9 mouse cellular contexts compared by ENCODE assay signal in genomic region chr2:29747852-29748251, GRCm38 (mm10). TPM values are rescaled to one million over a fixed set of nuclear protein-coding genes. Genes with fewer than 3 reads are reported as not detected.
A peak's percentile ranks its signal among the peaks of the same experiment; 100 is the strongest.
DNase-seq lines count a peak whose midpoint lies in the region; ATAC-seq and TF ChIP-seq lines count a peak whose summit lies in the region.
"Had no signal": no experiment of that assay in that cellular context is flagged by ENCODE, and none has a peak within 500 bp of the region (broad histone marks: within the 10 kb centered on the region; RNA-seq: fewer than 3 reads in every experiment).

No protein-coding gene starts in this region.

- H3K9ac ChIP-seq in forebrain, embryonic 13.5 days: no peak overlapping the region
- no peak overlapping the region for H3K9ac ChIP-seq in forebrain, embryonic 11.5 days (ENCODE audit: low read length)
- no peak overlapping the region for H3K9ac ChIP-seq in liver, postnatal 0 days (replicated peaks)
- no peak overlapping the region; the same call in 1 of the 2 replicates for H3K9ac ChIP-seq in hindbrain, embryonic 15.5 days

- no peak for ATAC-seq in forebrain, embryonic 13.5 days
- no peak for ATAC-seq in forebrain, embryonic 11.5 days (replicated peaks; ENCODE audit: low FRiP score)
- ATAC-seq in liver, postnatal 0 days: no peak
- no peak for ATAC-seq in hindbrain, embryonic 15.5 days (ENCODE audit: low FRiP score, low read depth)

- peak; percentile 49 for TF ChIP-seq CTCF in liver, postnatal 0 days (IDR thresholded peaks at IDR 0.05; ENCODE audit: low read depth)

- peaks cover 74% of the 10 kb centered on the region for H3K27me3 ChIP-seq in forebrain, embryonic 13.5 days
- peaks cover 54% of the 10 kb centered on the region for H3K27me3 ChIP-seq in forebrain, embryonic 11.5 days (ENCODE audit: control insufficient read depth, insufficient read depth, low read length)
- peaks cover 47% of the 10 kb centered on the region for H3K27me3 ChIP-seq in liver, postnatal 0 days (ENCODE audit: insufficient read depth, low read length)
- peaks cover 35% of the 10 kb centered on the region for H3K27me3 ChIP-seq in hindbrain, embryonic 15.5 days

- no peak for DNase-seq in forebrain, embryonic 11.5 days (ENCODE audit: low spot score)
- no peak for DNase-seq in liver, postnatal 0 days
- no peak for DNase-seq in liver
- peak; percentile 30 for DNase-seq in thymus, postnatal 0 days (ENCODE audit: low spot score)
- no peak for DNase-seq in spleen, adult 12 weeks (ENCODE audit: low spot score)
- DNase-seq in urinary bladder, postnatal 10 days (ENCODE audit: low spot score): no peak

- peak overlapping the region; percentile 38; the same call in 1 of the 2 replicates for H3K4me3 ChIP-seq in forebrain, embryonic 13.5 days
- no peak overlapping the region for H3K4me3 ChIP-seq in forebrain, embryonic 11.5 days (ENCODE audit: low read depth, low read length)
- no peak overlapping the region for H3K4me3 ChIP-seq in liver, postnatal 0 days (ENCODE audit: low read depth, low read length)
- 0 out of 2 replicates have a peak overlapping the region, but pooled peaks have one; percentile 42 for H3K4me3 ChIP-seq in hindbrain, embryonic 15.5 days

- H3K9me3 ChIP-seq in forebrain, embryonic 13.5 days (replicated peaks): no peaks in the 10 kb centered on the region
- H3K9me3 ChIP-seq in forebrain, embryonic 11.5 days (ENCODE audit: control insufficient read depth, low read length): no peaks in the 10 kb centered on the region
- H3K9me3 ChIP-seq in liver, postnatal 0 days (ENCODE audit: low read length): no peaks in the 10 kb centered on the region
- no peaks in the 10 kb centered on the region for H3K9me3 ChIP-seq in hindbrain, embryonic 15.5 days

- H3K27ac ChIP-seq in forebrain, embryonic 13.5 days: no peak overlapping the region
- no peak overlapping the region for H3K27ac ChIP-seq in forebrain, embryonic 11.5 days (ENCODE audit: low read depth, low read length)
- no peak overlapping the region for H3K27ac ChIP-seq in liver, postnatal 0 days (ENCODE audit: low read depth)
- H3K27ac ChIP-seq in hindbrain, embryonic 15.5 days (replicated peaks): no peak overlapping the region
- H3K27ac ChIP-seq: macrophage had no signal

- peaks cover 17% of the 10 kb centered on the region for H3K4me1 ChIP-seq in forebrain, embryonic 13.5 days
- peaks cover 10% of the 10 kb centered on the region for H3K4me1 ChIP-seq in forebrain, embryonic 11.5 days (replicated peaks; ENCODE audit: control insufficient read depth, insufficient read depth, low read length)
- no peaks in the 10 kb centered on the region; the same call in 1 of the 2 replicates for H3K4me1 ChIP-seq in liver, postnatal 0 days (ENCODE audit: insufficient read depth)
- H3K4me1 ChIP-seq in hindbrain, embryonic 15.5 days (replicated peaks): peaks cover 17% of the 10 kb centered on the region

- WGBS in forebrain, embryonic 13.5 days: 51% methylated on average over 5 of the region's 5 CpGs
- WGBS in forebrain, embryonic 11.5 days: 54% methylated on average over 5 of the region's 5 CpGs
- WGBS in liver, postnatal 0 days (ENCODE audit: insufficient replicate concordance): 80% methylated on average over 5 of the region's 5 CpGs
- WGBS in hindbrain, embryonic 15.5 days: 57% methylated on average over 5 of the region's 5 CpGs

- peak overlapping the region; percentile 69 for H3K4me2 ChIP-seq in forebrain, embryonic 13.5 days
- no peak overlapping the region for H3K4me2 ChIP-seq in forebrain, embryonic 11.5 days (ENCODE audit: low read depth, low read length, severe bottlenecking)
- H3K4me2 ChIP-seq in liver, postnatal 0 days (ENCODE audit: low read depth, low read length): no peak overlapping the region
- peak overlapping the region; percentile 91 for H3K4me2 ChIP-seq in hindbrain, embryonic 15.5 days

- H3K36me3 ChIP-seq in forebrain, embryonic 13.5 days (ENCODE audit: poor library complexity, severe bottlenecking): no peaks in the 10 kb centered on the region
- no peaks in the 10 kb centered on the region for H3K36me3 ChIP-seq in forebrain, embryonic 11.5 days (ENCODE audit: control insufficient read depth, insufficient read depth, low read length)
- no peaks in the 10 kb centered on the region for H3K36me3 ChIP-seq in liver, postnatal 0 days (replicated peaks; ENCODE audit: insufficient read depth, low read length)
- H3K36me3 ChIP-seq in hindbrain, embryonic 15.5 days: no peaks in the 10 kb centered on the region

- TF ChIP-seq EP300 in liver, postnatal 0 days (IDR thresholded peaks at IDR 0.05; ENCODE audit: low read depth): no peak

RNA-seq across cellular contexts. Expression of gene Gm13420, which starts 3.6 kb away (rescaled TPM):
- polyA plus RNA-seq in forebrain, embryonic 13.5 days (2015; fragmentation: Nextera tagmentation; extraction: Ambion mirVana): not detected in 2 replicates
- not detected in 2 replicates for polyA plus RNA-seq in forebrain, embryonic 11.5 days (2014; fragmentation: Nextera tagmentation; extraction: Ambion mirVana)
- 0.13 and 0.19 TPM in 2 replicates for polyA plus RNA-seq in liver, postnatal 0 days (2015; fragmentation: Nextera tagmentation; extraction: Ambion mirVana)
- 0.41 and 0.49 TPM in 2 replicates for polyA plus RNA-seq in hindbrain, embryonic 15.5 days (2015; fragmentation: Nextera tagmentation; extraction: Ambion mirVana)
- 0.19 TPM in 1 of 2 replicates, not detected in the other for polyA plus RNA-seq in thymus, postnatal 0 days (2015; fragmentation: Nextera tagmentation; extraction: Ambion mirVana)
- polyA plus RNA-seq: macrophage had no signal

RNA-seq across cellular contexts. Expression of gene Gm13547, which starts 11.3 kb away (rescaled TPM):
- polyA plus RNA-seq in forebrain, embryonic 13.5 days (2015; fragmentation: Nextera tagmentation; extraction: Ambion mirVana): 0.72 TPM in 1 of 2 replicates, not detected in the other
- not detected in 2 replicates for polyA plus RNA-seq in forebrain, embryonic 11.5 days (2014; fragmentation: Nextera tagmentation; extraction: Ambion mirVana)
- not detected in 2 replicates for polyA plus RNA-seq in liver, postnatal 0 days (2015; fragmentation: Nextera tagmentation; extraction: Ambion mirVana)
- 0.60 and 0.96 TPM in 2 replicates for polyA plus RNA-seq in hindbrain, embryonic 15.5 days (2015; fragmentation: Nextera tagmentation; extraction: Ambion mirVana)
- polyA plus RNA-seq in thymus, postnatal 0 days (2015; fragmentation: Nextera tagmentation; extraction: Ambion mirVana): not detected in 2 replicates
- polyA plus RNA-seq: macrophage had no signal

RNA-seq across cellular contexts. Expression of gene Coq4, which starts 39.4 kb away (rescaled TPM):
- 30.4 and 33.5 TPM in 2 replicates for polyA plus RNA-seq in forebrain, embryonic 13.5 days (2015; fragmentation: Nextera tagmentation; extraction: Ambion mirVana)
- polyA plus RNA-seq in forebrain, embryonic 11.5 days (2014; fragmentation: Nextera tagmentation; extraction: Ambion mirVana): 38.2 and 40.5 TPM in 2 replicates
- polyA plus RNA-seq in liver, postnatal 0 days (2015; fragmentation: Nextera tagmentation; extraction: Ambion mirVana): 6.1 and 7.2 TPM in 2 replicates
- polyA plus RNA-seq in hindbrain, embryonic 15.5 days (2015; fragmentation: Nextera tagmentation; extraction: Ambion mirVana): 38.2 and 45.7 TPM in 2 replicates
- 13.9 and 14.9 TPM in 2 replicates for polyA plus RNA-seq in thymus, postnatal 0 days (2015; fragmentation: Nextera tagmentation; extraction: Ambion mirVana)

RNA-seq across cellular contexts. Expression of gene Trub2, which starts 40.5 kb away (rescaled TPM):
- 43.4 and 49.7 TPM in 2 replicates for polyA plus RNA-seq in forebrain, embryonic 13.5 days (2015; fragmentation: Nextera tagmentation; extraction: Ambion mirVana)
- 34.0 and 35.0 TPM in 2 replicates for polyA plus RNA-seq in forebrain, embryonic 11.5 days (2014; fragmentation: Nextera tagmentation; extraction: Ambion mirVana)
- 7.1 and 7.9 TPM in 2 replicates for polyA plus RNA-seq in liver, postnatal 0 days (2015; fragmentation: Nextera tagmentation; extraction: Ambion mirVana)
- 32.0 and 32.1 TPM in 2 replicates for polyA plus RNA-seq in hindbrain, embryonic 15.5 days (2015; fragmentation: Nextera tagmentation; extraction: Ambion mirVana)
- 21.3 and 27.7 TPM in 2 replicates for polyA plus RNA-seq in thymus, postnatal 0 days (2015; fragmentation: Nextera tagmentation; extraction: Ambion mirVana)

RNA-seq across cellular contexts. Expression of gene Slc27a4, which starts 54.6 kb away (rescaled TPM):
- polyA plus RNA-seq in forebrain, embryonic 13.5 days (2015; fragmentation: Nextera tagmentation; extraction: Ambion mirVana): 18.6 and 20.3 TPM in 2 replicates
- polyA plus RNA-seq in forebrain, embryonic 11.5 days (2014; fragmentation: Nextera tagmentation; extraction: Ambion mirVana): 11.9 and 13.9 TPM in 2 replicates
- polyA plus RNA-seq in liver, postnatal 0 days (2015; fragmentation: Nextera tagmentation; extraction: Ambion mirVana): 4.6 and 5.1 TPM in 2 replicates
- polyA plus RNA-seq in hindbrain, embryonic 15.5 days (2015; fragmentation: Nextera tagmentation; extraction: Ambion mirVana): 47.2 and 50.0 TPM in 2 replicates
- polyA plus RNA-seq in thymus, postnatal 0 days (2015; fragmentation: Nextera tagmentation; extraction: Ambion mirVana): 6.1 and 6.6 TPM in 2 replicates

Comparison
In these comparisons a context has a peak if more than half of its experiments do, and no peak if none do; other contexts are left out.
1. H3K4me2 ChIP-seq: peak in forebrain, embryonic 13.5 days (single experiment) and hindbrain, embryonic 15.5 days (single experiment); none in forebrain, embryonic 11.5 days (single experiment) and liver, postnatal 0 days (single experiment).
2. H3K4me3 ChIP-seq: peak in forebrain, embryonic 13.5 days (single experiment) and hindbrain, embryonic 15.5 days (single experiment); none in forebrain, embryonic 11.5 days (single experiment) and liver, postnatal 0 days (single experiment).